Mouse (Mus musculus) hindbrain, postnatal 0 days (tissue): Measurements from ENCODE around the gene Dennd2c. TPM values are rescaled to one million over a fixed set of nuclear protein-coding genes. Genes with fewer than 3 reads are reported as not detected.
A peak's percentile ranks its signal among the peaks of the same experiment; 100 is the strongest.
"Not testable (repeated sequence)": the region's sequence is repeated elsewhere in the genome, so short reads cannot be mapped to it uniquely, and the experiment has no call there.

ENCODE experiments used
- ATAC-seq: fragments of 200-750 bp; cut with Nextera tagmentation; 2 replicates; pipeline ENCODE4 v1.8.0; 2017; ENCODE audit warnings: mild to moderate bottlenecking, moderate TSS enrichment, moderate library complexity
- DNase-seq: peaks from one replicate; pipeline ENCODE4 v3.0.0-alpha.2; 2015; ENCODE audit warnings: low spot score
- H3K27ac ChIP-seq: fragments of 300-500 bp; sonication (generic); 2 replicates; pipeline ENCODE4 v1.5.1; 2014; ENCODE audit warnings: mild to moderate bottlenecking
- H3K27me3 ChIP-seq: fragments of 300-500 bp; sonication (generic); 2 replicates; pipeline ENCODE4 v1.6.1; 2014; ENCODE audit warnings: low read length, mixed read lengths; ENCODE audit not compliant: insufficient read depth
- H3K36me3 ChIP-seq: fragments of 300-500 bp; sonication (generic); 2 replicates; pipeline ENCODE4 v1.6.1; 2014; ENCODE audit warnings: low read length, mixed read lengths; ENCODE audit not compliant: insufficient read depth
- H3K4me1 ChIP-seq: fragments of 300-500 bp; sonication (generic); 2 replicates; pipeline ENCODE4 v1.6.1; 2014; ENCODE audit warnings: antibody characterized with exemption, low read length, mixed read lengths; ENCODE audit not compliant: insufficient read depth
- H3K4me2 ChIP-seq: fragments of 300-500 bp; sonication (generic); 2 replicates; pipeline ENCODE4 v1.6.1; 2014; ENCODE audit warnings: low read depth, mild to moderate bottlenecking, low read length, moderate library complexity, mixed read lengths
- H3K4me3 ChIP-seq: fragments of 300-500 bp; sonication (generic); 2 replicates; pipeline ENCODE4 v1.5.1; 2014; ENCODE audit warnings: low read length
- H3K9ac ChIP-seq: fragments of 300-500 bp; sonication (generic); replicated peaks from 2 replicates; pipeline ENCODE4 v1.6.1; 2014; ENCODE audit warnings: mild to moderate bottlenecking, low read length, moderate library complexity, mixed read lengths
- H3K9me3 ChIP-seq: fragments of 300-500 bp; sonication (generic); 2 replicates; pipeline ENCODE4 v1.6.1; 2016; ENCODE audit warnings: low read length, mixed read lengths
- CTCF ChIP-seq: IDR thresholded peaks from 2 replicates; pipeline ENCODE4 v1.5.1; 2016; ENCODE audit warnings: antibody characterized with exemption, control low read depth, low read depth
- WGBS: fragments of 180-500 bp; shearing (Covaris S2); extraction: QIAGEN DNeasy Blood & Tissue Kit; methylation state at CpG from one replicate; pipeline ENCODE4 v1.1.7; 2014; 5-methylcytosine and 5-hydroxymethylcytosine counted together
- polyA plus RNA-seq: library from polyadenylated mRNA; unstranded; fragments of >200 nt; fragmentation: Nextera tagmentation; extraction: Ambion mirVana; gene quantifications from 2 replicates; pipeline ENCODE4 v1.2.1, GENCODE M21; 2015
- total RNA-seq: library from RNA; depleted of rRNA; stranded (reverse); fragments of >200 nt; gene quantifications from 2 replicates; pipeline ENCODE4 v1.2.3, GENCODE M21; 2014

Gene Dennd2c
- total and polyA plus RNA-seq, 2 experiments from 2014 or later: 0.79 to 0.94 TPM

DNA sequence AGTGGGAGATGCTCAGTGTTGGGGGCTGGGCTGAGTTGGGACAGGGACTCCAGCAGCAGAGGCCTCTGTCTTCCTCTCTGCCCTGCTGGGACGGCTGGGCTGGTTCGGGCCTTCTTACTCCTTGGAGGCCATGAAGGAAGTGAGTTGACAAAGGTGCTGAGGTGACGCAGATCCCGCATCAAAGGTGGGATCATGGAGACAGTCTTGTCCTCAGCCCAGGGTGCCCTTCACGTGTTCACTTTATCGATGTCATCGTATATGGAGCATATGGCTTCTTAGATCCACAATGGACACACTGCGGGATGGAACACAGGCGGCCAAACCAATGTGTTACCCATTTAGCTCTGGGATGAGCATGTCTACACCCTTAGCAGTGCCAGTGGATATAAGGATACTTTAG is 77.1 kb downstream of the Dennd2c start:
- H3K36me3 ChIP-seq: peaks cover 27% of the 10 kb centered on the region
- no peaks in the 10 kb centered on the region for H3K4me1 ChIP-seq
- WGBS: 96% methylated on average over 9 of the region's 9 CpGs
- no peak overlapping the region for H3K4me2 ChIP-seq
- no peak overlapping the region for H3K4me3 ChIP-seq
- no peaks in the 10 kb centered on the region for H3K9me3 ChIP-seq
- DNase-seq (no peak), ATAC-seq (no peak)
- no peaks in the 10 kb centered on the region for H3K27me3 ChIP-seq
- no peak overlapping the region for H3K9ac ChIP-seq
- H3K27ac ChIP-seq: no peak overlapping the region
- no peak for TF ChIP-seq CTCF

DNA sequence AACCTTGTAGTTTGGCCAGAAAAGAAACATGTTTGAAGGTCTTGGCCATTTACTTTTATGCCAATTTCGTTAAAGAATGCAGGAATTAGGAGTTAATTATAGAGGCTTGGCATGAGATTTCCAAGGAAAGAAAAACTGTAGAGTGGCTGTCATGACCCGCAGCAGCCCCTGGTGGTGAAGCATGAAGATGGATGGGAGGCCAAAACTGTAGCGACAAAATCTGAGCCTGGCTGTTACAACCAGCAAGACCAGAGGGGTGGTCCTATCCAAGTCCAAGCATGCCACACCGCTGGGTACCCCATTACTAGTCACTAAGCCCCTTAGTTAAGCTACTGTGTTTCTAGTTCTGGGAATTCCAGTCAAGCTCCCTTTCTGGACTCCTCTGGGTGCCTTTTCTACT is 78.8 kb downstream of the Dennd2c start:
- Histone ChIP-seq H3K4me2 (no peak overlapping the region), H3K27ac (no peak overlapping the region), H3K4me3 (no peak overlapping the region), H3K27me3 (no peaks in the 10 kb centered on the region), H3K9me3 (no peaks in the 10 kb centered on the region), H3K9ac (no peak overlapping the region), H3K36me3 (peaks cover 22% of the 10 kb centered on the region), H3K4me1 (no peaks in the 10 kb centered on the region)
- WGBS: 43% methylated on average over 4 of the region's 4 CpGs
- ATAC-seq (no peak), DNase-seq (no peak)
- TF ChIP-seq CTCF: peak; percentile 39

DNA sequence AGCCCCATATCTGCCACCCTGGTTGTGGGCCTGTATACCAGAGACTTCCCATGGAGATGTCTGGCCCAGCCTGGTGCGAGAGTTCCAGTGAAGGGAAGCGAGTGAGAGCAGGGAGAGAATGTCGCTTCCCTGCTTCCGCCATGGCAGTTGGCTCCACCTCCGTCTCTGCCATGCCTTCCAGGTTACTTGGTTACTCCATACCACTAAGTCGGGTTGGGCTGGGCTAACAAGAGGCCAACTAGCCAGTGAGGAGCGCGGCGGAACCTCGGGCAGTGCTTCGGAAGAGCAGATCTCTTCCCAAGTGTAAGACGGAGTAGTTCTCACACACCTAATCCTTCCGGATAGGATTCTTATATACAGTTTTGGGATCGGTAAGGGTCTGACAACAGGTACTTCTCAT is 80.4 kb downstream of the Dennd2c start:
- Histone ChIP-seq H3K4me2 (no peak overlapping the region), H3K27ac (no peak overlapping the region), H3K36me3 (peaks cover 9% of the 10 kb centered on the region), H3K9me3 (no peaks in the 10 kb centered on the region), H3K4me3 (no peak overlapping the region), H3K4me1 (no peaks in the 10 kb centered on the region), H3K27me3 (no peaks in the 10 kb centered on the region), H3K9ac (no peak overlapping the region)
- ATAC-seq (no peak), DNase-seq (no peak)
- TF ChIP-seq CTCF: no peak
- 85% methylated on average over 14 of the region's 14 CpGs for WGBS

DNA sequence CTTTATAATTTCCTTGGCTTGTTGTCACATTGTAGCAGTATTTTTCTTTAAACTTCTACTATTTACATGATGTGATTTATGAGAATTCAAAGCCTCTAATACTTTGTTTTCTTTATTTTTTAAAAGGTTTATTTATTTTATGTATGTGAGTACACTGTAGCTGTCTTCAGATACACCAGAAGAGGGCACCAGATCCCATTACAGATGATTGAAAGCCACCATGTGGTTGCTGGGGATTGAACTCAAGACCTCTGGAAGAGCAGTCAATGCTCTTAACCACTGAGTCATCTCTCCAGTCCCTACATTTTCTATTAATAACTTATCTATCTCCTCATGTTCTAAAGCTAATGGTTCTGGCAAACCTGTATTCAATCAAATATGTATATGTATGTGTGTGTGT is 82.1 kb downstream of the Dennd2c start:
- H3K4me1 ChIP-seq, H3K27me3 ChIP-seq, H3K4me2 ChIP-seq, H3K9ac ChIP-seq, H3K9me3 ChIP-seq, ATAC-seq, H3K27ac ChIP-seq, DNase-seq, H3K4me3 ChIP-seq, H3K36me3 ChIP-seq: not testable (repeated sequence)
- peak; percentile 39 for TF ChIP-seq CTCF

DNA sequence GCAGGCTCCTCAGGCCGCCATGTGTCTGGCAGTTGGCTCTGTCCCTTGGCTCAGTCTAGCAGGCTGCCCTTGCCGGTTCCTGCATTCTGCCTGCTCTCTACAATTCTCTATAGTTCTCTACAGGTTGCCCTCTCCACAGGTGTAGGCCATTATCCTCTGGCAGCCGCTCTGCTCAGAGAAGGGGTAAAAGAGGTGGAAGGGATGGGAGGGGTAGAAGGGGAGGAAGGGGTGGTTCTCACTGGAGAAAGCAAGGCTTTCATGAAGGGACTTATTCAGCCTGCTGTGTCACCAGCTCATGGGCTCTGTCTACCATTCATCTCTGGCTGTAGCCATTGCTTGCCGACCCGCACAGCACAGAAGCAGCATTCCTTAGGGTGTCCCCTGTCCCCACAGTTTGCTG is 86.0 kb downstream of the Dennd2c start:
- WGBS: 40% methylated on average over 5 of the region's 5 CpGs
- Histone ChIP-seq H3K4me2 (no peak overlapping the region), H3K36me3 (no peaks in the 10 kb centered on the region), H3K27ac (no peak overlapping the region), H3K9me3 (no peaks in the 10 kb centered on the region), H3K4me3 (no peak overlapping the region), H3K9ac (no peak overlapping the region), H3K4me1 (no peaks in the 10 kb centered on the region), H3K27me3 (no peaks in the 10 kb centered on the region)
- ATAC-seq (no peak), DNase-seq (no peak)
- TF ChIP-seq CTCF: no peak

DNA sequence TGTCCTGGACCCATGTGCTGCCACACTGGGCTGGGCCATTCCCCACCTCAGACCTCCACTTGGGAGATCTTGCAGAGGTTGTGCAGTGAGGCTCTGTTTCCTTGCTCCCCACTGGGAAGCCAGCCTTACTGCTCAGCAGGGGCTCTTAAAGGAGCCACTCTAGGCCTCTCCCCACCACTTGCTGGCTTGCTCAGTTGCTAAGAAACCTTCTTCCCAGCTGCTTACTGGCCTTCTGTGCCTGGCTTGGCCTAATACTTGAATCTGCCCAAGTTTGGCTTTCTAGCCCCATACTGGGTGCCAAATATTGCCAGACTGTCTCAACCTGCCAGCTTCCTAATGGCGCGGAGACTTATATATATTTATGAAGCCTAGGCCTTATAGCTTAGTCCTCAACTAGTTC is 86.5 kb downstream of the Dennd2c start:
- ATAC-seq: no peak
- DNase-seq: peak; percentile 19

DNA sequence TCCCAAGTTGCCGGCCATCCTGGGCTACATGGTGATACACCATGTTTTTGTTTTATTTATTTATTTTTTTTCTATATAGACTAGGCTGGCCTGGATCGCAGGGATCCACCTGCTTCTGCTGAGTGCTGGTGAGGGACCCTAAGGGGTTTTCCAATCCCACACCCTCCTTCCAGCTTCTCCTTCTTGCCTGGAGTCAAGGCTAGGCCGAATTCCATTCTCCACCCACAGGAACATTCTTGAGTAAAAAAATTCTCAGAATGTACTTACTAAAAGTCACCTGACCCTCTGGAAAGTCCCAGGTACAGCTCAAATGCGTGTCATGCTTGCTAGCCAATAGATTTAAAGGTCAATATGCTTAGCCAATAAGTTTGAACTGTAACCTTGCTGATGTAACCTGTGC is 89.8 kb downstream of the Dennd2c start:
- H3K27ac ChIP-seq: no peak overlapping the region
- ATAC-seq (no peak), DNase-seq (no peak)
- no peaks in the 10 kb centered on the region for H3K4me1 ChIP-seq
- H3K9ac ChIP-seq: no peak overlapping the region
- WGBS: 93% methylated on average over 4 of the region's 4 CpGs
- no peaks in the 10 kb centered on the region for H3K27me3 ChIP-seq
- H3K9me3 ChIP-seq: no peaks in the 10 kb centered on the region
- no peak overlapping the region for H3K4me3 ChIP-seq
- TF ChIP-seq CTCF: no peak
- H3K4me2 ChIP-seq: no peak overlapping the region
- H3K36me3 ChIP-seq: no peaks in the 10 kb centered on the region

More for the DNA sequence above, 86.5 kb downstream of the Dennd2c start:
- Histone ChIP-seq H3K9me3 (no peaks in the 10 kb centered on the region), H3K27ac (no peak overlapping the region), H3K9ac (no peak overlapping the region), H3K4me3 (no peak overlapping the region), H3K4me2 (no peak overlapping the region), H3K36me3 (no peaks in the 10 kb centered on the region), H3K27me3 (no peaks in the 10 kb centered on the region), H3K4me1 (no peaks in the 10 kb centered on the region)
- WGBS: 85% methylated on average over 2 of the region's 2 CpGs
- no peak for TF ChIP-seq CTCF

DNA sequence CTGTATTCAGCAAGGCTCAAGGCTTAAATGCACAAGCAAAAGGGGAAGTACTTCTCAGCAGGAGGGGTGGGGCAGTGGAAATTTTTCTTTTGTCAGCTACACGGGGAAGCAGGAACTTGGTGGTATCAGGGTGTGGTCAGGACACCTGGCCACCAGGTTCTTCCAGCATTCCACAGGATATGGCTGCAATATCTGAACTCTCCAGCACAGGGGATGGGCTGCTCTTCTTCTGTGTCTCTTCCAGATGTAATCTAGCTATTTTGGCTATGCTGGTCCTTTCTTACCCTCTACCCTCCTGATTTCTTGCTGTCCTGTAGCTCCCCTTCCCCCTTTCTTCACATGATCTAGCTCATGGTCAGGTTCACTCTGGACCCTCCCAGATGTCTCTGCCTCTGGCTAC is 90.8 kb downstream of the Dennd2c start:
- no peaks in the 10 kb centered on the region for H3K9me3 ChIP-seq
- TF ChIP-seq CTCF: no peak
- H3K4me3 ChIP-seq: no peak overlapping the region
- no peak overlapping the region for H3K4me2 ChIP-seq
- WGBS: 94% methylated on average over 1 of the region's 1 CpGs
- H3K36me3 ChIP-seq: no peaks in the 10 kb centered on the region
- no peaks in the 10 kb centered on the region for H3K4me1 ChIP-seq
- no peaks in the 10 kb centered on the region for H3K27me3 ChIP-seq
- DNase-seq (no peak), ATAC-seq (no peak)
- no peak overlapping the region for H3K9ac ChIP-seq
- no peak overlapping the region for H3K27ac ChIP-seq
